Mouse (Mus musculus) urinary bladder, postnatal 36 days (tissue): ENCODE measurements at regions not wholly inside any gene's neighbourhood (a gene's known extent, or its start where the extent isn't known, plus 50 kb on each side); places are given as distances from the start of the nearest gene placed in this dataset.

ENCODE experiments used
- DNase-seq, 2 experiments: peaks; one replicate each; pipeline ENCODE4 v3.0.0; 2022; ENCODE audit warnings: low spot score in 2 of 2, mixed read lengths in 1 of 2

DNA sequence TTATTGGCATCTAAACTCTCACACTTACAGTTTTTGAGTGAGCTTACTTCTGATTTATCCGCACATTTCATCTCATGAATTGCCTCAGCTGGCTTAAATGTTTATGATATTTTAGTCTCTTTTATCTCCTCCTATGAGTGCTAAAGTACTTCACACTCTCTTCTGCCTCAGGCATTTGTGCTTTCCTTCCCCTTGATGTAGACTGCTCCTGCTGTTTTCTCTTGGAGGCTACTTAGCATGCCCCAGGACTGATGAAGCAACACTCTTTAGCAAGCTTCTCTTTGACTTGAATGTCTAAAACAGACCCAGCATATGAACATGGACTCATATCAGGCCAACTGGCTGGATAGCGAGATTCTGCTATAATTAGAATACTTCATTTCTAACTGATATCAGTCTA, 882.8 kb downstream of the Tecrl start:
- no peak for DNase-seq

DNA sequence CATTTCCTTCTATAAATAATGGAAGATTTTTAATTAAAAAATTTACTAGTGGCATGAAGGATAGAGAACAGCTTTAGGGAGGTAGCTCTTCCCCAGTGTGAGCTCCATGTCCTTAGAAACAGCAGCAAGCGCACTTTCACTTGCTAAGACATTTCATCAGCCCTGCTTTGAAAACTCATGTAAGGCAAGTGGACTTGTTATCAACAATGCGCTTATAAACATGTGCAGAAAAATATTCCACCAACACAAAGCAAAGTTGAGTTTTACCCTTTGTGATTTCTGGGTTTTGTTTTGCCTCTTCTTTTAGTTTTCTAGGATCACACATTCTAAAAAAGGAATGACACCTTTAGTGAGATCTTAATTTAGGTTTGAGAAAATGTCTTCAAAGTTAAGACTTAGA, 890.7 kb downstream of the Tecrl start:
- DNase-seq = no peak

DNA sequence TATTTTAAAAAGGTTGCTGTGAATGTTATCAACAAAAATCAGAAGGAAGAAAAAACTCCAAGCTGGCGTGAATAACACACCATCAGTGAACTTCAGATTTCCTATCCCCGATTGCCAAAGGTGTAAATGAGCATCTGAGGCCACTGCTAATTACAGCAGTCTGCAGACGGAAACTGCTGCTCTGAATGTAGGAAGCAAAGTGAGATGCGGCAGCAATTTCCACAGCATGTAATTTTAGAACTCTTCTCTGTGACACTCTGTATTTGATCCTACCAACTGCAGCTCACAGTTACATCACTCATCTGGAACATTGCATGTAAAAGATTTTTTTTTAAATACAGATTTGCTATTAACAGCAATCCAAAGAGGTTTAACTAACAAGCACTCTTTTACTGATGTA, 913.7 kb downstream of the Tecrl start:
- no peak for DNase-seq

DNA sequence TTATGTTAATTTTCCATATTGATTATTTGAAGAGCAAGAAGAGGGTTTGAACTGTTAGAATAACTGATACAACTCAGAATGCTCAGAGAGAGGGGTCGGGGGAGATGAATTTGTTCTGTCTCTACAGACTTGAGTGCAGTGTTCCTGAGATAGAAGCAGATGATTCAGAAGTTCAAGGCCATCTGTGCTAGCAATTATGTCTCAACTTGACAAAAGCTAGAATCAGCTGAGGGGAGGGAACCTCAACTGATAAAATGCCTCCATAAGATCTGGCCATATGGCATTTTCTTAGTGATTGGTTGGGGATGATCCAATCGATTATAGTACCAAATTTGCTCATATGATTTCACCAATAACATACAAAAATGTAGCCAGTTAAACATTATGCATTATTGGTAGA, 914.9 kb downstream of the Tecrl start:
- no peak for DNase-seq

DNA sequence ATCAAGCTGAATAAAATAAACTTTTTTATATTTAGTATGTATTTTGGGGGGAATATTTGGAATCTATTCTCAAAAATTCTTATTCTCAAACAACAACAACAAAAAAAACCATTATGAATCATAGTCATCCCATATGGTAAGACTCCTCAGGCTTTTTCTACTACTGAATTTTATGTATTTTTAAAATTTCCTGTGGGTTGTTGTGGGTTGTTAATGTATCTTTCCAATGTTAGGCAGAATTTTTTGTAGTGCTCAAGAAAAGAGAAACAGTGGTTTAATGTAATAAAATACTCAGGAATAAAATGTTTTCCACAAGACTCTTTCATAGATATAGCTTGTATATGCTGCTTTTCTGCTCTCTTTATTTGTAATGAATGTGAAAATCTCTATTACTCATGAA, 934.6 kb downstream of the Tecrl start:
- no peak for DNase-seq

DNA sequence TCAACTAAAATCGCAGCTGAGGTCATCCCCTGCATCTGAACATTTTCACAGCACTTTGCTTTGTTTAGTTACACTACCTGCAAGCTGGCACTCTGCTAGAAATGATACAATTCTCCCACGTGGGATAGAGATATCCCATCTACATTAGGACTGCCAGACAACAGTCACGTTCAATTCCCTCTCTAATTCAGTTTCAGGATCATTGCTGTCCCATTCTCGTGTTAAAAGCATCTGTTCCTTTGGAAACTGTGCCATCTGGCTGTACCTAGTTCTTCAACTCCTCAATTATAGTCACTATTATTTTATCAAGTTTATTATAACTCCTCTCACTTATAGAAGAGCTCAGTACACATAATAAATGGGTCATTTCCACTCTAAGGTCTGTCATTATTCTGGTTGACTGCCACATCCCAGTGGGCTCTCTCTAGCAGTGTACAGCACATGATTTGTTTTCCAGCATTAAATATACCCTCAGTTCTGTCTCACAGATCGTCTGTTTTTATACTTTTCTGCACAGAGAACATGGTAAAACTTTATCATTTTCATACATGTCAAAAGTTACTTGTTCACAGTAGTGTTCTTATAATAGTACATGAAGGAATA, 958.3 kb downstream of the Tecrl start:
- DNase-seq = no peak

DNA sequence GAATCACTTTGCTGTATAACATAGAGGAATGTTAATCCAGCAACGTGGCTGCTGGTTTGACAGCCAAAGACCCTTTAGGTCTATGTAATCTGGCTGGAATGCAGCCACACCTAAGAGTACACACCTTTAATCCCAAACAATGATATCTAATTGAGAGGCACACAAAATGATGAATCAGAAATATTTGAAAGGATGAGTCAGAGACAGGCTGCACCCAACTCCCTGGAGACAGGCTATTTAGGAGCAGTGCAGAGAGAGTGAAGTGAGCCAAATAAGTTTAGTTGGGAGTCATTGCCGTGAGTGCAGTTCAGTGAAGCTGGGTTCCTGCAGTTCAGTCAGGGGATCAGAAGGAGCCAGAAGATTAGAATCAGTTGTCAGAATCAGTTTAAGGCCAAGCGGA, 993.4 kb downstream of the Tecrl start:
- DNase-seq = no peak

DNA sequence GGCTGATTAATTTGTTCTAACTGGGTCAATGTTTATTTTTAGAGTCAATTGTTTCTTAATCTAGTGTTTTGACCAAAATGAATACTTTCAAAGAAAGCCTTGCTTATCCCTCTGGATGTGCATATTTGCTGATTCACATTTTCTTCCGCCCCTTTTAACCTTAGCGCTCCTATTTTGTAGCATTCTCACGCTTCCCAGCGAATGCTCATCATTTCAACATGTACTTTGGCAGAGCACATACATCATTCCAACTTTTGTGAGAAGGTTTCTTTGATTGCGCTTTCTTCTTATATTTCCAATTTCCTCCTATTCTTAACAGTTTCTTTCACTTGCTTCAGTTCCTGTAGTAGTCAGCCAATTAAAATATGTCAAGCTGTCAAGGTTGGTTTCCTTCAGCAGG, 998.7 kb downstream of the Tecrl start:
- no peak for DNase-seq

DNA sequence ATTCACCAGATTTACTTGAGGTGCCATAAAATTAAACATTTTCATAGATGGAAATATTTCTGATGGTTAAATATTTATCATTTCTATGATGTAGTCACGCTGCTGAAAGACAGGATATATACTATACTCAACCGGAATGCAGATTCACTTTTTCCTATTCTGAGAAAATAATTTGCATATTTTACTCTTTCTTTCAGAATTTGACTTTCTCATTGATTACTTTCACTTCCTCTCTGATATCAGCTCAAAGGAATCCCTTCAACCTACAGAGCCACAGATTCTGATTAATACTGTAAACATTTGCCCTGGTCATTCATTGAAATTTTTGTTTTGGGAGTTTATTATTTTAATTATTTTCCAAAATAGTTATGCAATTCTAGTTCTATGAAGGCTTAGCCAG, 1003.9 kb downstream of the Tecrl start:
- DNase-seq = no peak

DNA sequence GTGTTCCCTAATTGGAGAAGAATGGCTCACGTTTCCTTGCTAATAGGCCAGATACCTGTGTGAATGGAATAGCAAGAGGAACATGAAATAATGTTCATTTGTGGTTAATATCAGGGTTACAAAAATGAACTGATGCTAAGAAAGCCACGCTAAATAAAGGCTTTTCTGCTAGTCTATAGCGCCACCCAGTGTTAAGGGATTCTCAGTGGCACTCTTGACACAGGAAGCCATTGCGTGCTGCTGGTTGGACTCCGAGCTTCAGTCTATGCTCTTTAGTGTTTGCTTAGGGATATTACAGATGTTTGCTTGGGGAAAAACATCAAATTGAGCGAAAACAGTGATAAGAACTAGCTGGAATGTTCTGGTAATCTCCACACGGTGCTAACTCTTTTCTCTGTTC, 1008.3 kb downstream of the Tecrl start:
- DNase-seq = peak; percentile 7 to 21

DNA sequence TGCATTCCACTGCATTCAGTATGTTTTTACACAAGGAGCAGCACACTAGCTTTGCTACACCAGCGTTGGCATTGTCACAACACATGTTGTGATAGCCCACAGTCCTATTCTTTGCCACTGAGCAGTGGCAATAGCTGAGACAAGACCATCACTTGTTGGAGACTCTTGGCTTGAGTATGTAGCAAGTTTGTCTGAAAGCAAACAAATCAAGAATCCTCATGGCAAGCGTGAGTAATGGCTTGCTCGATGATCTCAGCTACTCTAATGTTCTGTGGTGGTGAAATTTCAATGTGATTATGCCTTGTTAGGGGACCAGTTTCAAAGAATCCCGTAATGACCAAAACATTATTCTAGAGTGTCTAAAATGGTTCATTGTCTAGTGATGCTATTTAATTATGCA, 1030.6 kb downstream of the Tecrl start:
- DNase-seq = no peak

DNA sequence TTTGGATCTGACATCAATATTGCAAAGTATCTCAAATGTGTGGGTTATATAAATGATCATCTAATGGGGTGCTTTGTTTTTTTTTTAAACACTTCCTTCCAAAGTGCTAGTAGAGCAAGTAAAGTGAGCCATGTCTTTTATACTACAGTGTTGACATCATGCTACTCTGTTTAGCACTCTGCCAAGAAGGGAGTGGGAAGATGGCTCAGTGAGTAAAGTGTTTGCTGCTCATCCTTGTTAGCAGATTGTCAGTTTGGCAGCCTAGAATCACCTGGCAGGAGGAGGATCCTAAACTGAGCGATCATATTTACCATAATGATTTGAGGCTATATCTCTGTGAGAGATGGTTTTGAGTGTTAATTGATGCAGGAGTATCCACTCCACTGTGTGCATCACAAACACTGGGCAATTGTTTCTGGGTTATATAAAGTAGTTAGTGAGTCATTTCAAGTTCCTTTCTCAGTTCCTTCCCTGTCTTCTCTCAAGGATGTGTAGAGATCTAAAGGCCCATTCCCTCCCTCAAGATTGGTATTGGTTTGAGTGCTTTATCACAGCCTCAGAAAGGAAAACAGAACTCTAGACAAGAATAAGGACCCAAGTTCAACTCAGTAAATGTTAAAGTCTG, 1035.2 kb downstream of the Tecrl start:
- no peak for DNase-seq

DNA sequence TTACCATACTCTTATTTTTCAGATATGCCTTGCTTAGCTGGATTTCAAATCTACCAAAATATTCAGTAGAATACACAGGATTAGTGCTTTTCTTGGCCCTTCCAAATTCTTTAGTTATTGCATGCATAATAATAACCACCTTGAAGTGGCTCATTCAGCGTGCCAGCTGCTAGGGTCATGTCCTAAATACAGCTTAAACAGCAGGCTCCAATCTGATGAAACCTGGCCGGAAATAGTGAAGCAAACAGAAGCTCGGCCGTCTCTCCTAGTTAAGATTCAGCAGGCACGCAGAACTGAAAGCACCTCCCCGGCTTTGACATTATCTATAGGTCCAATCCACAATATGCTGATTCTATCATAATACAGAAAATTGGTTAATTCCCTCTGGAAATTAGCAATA, 1042.9 kb downstream of the Tecrl start:
- no peak for DNase-seq

DNA sequence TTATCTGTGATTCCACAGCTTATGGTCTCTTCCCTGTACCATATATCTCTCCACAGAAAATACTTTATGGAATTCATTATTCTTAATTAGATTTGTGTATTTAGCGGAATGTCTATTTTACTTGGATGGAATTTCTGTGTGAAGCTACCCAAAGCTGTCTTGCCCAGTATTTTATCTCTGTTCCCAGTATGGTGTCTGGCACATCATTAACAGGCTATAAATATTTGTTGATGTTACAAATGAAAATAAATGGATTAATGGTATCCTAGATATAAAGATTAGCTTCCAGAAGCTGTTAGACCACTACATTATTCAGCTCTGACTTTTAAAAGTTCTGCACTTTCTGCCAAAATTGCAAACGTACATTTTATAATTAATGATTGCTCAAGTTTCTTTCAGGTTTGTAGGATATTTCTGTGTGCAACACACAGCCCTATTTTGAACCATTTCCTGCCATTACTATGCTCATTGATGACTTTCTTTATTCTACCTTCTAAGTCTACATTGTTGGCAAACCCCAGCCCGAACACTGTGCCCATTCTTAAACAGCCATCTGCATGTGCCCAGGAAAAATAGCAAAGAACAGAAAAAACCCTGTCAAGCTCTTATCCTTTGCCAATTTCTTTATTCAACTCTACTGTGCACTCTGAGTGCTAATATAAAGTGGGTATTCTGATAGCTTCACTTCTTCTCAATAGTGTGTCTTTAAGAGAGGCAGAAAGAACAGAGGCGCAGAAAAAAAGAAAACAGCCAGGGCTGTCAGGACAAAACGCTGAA, 1066.7 kb downstream of the Tecrl start:
- no peak for DNase-seq

DNA sequence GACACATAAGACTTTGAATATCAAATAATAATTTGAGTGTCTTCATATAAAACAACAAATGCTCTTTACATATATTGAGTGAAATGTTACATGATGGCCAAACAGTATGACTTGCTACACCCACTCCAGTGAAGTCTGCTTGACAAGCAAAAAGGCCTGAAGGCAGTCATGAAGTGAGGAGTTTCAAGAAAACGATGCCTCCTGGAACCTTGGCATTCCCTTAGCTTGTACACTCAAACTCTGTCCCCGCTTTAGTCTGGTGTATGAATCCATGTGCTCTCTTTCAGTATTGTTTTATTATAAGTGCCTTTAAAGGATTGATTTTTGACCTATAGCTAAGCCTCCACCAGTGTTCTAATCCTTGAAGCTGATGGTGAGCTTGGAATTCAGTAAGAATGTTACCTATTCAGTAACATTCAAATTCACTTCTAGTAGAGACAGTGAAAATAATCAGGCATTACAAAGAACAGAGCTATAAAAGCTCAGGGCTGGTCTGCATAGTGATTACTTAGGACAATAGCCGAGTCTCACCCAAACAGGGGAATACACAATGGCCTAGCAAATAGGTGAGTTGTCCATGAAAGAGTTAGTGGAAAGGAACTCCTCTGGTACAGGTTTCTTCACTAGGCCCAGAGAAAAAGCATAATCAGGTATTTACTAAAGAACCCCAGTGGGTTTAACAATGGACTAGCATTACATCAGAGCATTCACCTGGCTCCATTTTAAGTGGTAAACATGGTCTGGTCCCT, 1101.5 kb downstream of the Tecrl start:
- no peak for DNase-seq

DNA sequence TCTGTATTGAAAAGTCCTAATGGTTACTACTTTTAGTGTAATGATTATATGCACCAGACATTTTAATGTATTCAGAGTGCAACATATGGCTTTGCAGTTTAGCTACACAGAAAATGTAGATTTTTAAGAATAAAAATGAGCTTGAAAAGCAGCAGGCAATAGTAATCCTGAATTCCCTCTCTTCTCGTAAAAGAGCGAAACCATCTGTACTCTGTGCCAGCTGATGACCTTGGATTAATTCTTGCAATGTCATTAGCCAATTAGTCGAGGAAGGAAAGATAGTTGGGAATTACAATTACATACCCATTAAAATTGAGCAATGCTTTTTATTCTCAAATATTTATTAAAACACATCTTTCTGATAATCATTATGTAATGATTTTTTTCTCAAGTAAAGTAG, 1128.7 kb downstream of the Tecrl start:
- DNase-seq = no peak

DNA sequence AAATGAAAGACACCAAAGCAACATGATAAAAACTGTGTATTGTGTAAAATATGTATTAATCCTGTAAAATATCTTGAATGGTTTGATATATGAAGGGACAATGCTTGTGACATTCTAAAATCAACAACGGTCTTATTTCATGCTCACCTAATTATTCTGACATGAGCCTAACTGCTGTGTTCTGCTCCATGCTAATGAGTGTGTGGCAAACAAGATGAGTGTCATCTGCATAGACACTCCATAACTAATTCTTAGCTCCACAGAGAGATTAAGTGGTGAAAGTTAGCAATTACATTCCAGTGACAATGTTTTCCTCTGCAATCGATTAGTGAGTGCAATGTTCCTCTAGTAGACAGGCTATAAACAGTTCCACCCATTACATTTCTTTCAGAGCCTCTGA, 1131.4 kb downstream of the Tecrl start:
- DNase-seq = no peak

DNA sequence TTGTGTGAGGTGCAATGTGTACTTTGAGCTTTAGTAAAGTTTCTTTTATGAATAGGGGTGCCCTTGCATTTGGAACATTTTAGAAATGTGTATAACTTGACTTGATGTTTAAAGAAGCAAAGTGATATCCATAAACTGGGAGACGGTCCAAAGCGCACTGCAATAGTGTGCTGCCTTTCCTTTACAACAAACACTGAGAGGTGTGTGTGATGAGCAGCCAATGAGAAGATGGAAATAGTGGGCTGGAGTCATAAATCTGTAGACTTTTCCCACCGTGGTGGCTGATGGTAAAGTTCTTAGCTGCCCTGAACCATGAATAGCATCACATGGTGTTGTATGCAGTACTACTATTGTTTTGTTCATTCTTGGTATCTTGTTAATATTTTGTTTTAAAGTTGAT, 1151.4 kb downstream of the Tecrl start:
- no peak for DNase-seq
